Mouse (Mus musculus): ENCODE results near the gene Izumo4. TPM values are rescaled to one million over a fixed set of nuclear protein-coding genes. Genes with fewer than 3 reads are reported as not detected.

The Izumo4 gene
- polyA plus RNA-seq, 2 experiments: 15.9 to 66.1 TPM

- peaks cover 22% of the 10 kb centered on the region for H3K4me1 ChIP-seq (ENCODE audit: control insufficient read depth, insufficient read depth, low read length)
- no peaks in the 10 kb centered on the region for H3K27me3 ChIP-seq (ENCODE audit: control insufficient read depth, insufficient read depth, low read length)
- H3K36me3 ChIP-seq (ENCODE audit: control insufficient read depth, insufficient read depth, low read length): 0 out of 2 replicates have a peak, but pooled peaks cover 11% of the 10 kb centered on the region
- H3K9me3 ChIP-seq (ENCODE audit: control insufficient read depth, low read length): no peaks in the 10 kb centered on the region
- ATAC-seq (ENCODE audit: low FRiP score, low read depth) (peak; percentile 88), DNase-seq (ENCODE audit: low spot score) (peak; percentile 97)
- H3K9ac ChIP-seq (ENCODE audit: low read depth, low read length, severe bottlenecking): peak overlapping the region; percentile 90
- peak overlapping the region; percentile 93 for H3K4me3 ChIP-seq (replicated peaks; ENCODE audit: low read length)
- H3K4me2 ChIP-seq (replicated peaks; ENCODE audit: low read depth, low read length, severe bottlenecking): peak overlapping the region; percentile 88
- peak overlapping the region; percentile 77 for H3K27ac ChIP-seq (replicated peaks; ENCODE audit: low read depth, low read length)
- no peak; the same call in 1 of the 2 replicates for TF ChIP-seq POLR2A (IDR thresholded peaks at IDR 0.05; ENCODE audit: borderline replicate concordance, extremely low read depth, insufficient read depth, insufficient read length)
- under 1% methylated on average over 54 of the region's 72 CpGs for WGBS
Observed at GRCm38 (mm10) chr10:80656130-80656862, 45.7 kb upstream of the Izumo4 start.

- peak within 1 kb of the TSS; percentile 93 for H3K4me3 ChIP-seq (replicated peaks; ENCODE audit: low read length)
- no peak for ATAC-seq (ENCODE audit: low FRiP score, low read depth)
Observed at GRCm38 (mm10) chr10:80656863-80657623, 44.9 kb upstream of the Izumo4 start, which contains the start of gene Btbd2. TSS of gene Btbd2 (minus strand) at chr10:80657071.

GRCm38 (mm10) chr10:80658194-80658840, 43.7 kb upstream of the Izumo4 start:
- ATAC-seq (ENCODE audit: low FRiP score, low read depth): no peak
- 0 out of 2 replicates have a peak, but pooled peaks cover under 1% of the 10 kb centered on the region for H3K36me3 ChIP-seq (ENCODE audit: control insufficient read depth, insufficient read depth, low read length)
- no peak overlapping the region for H3K27ac ChIP-seq (replicated peaks; ENCODE audit: low read depth, low read length)
- no peak overlapping the region for H3K4me2 ChIP-seq (replicated peaks; ENCODE audit: low read depth, low read length, severe bottlenecking)
- DNase-seq (ENCODE audit: low spot score): no peak
- H3K9ac ChIP-seq (ENCODE audit: low read depth, low read length, severe bottlenecking): no peak overlapping the region
- H3K4me3 ChIP-seq (replicated peaks; ENCODE audit: low read length): no peak overlapping the region; the same call in 1 of the 2 replicates
- no peaks in the 10 kb centered on the region for H3K27me3 ChIP-seq (ENCODE audit: control insufficient read depth, insufficient read depth, low read length)
- H3K4me1 ChIP-seq (ENCODE audit: control insufficient read depth, insufficient read depth, low read length): peaks cover 22% of the 10 kb centered on the region
- WGBS: 75% methylated on average over 14 of the region's 14 CpGs
- H3K9me3 ChIP-seq (ENCODE audit: control insufficient read depth, low read length): no peaks in the 10 kb centered on the region
- no peak for TF ChIP-seq POLR2A (IDR thresholded peaks at IDR 0.05; ENCODE audit: borderline replicate concordance, extremely low read depth, insufficient read depth, insufficient read length)

More at GRCm38 (mm10) chr10:80656863-80657623, 44.9 kb upstream of the Izumo4 start, which contains the start of gene Btbd2:
- H3K4me2 ChIP-seq (replicated peaks; ENCODE audit: low read depth, low read length, severe bottlenecking): peak within 1 kb of the TSS; percentile 88
- H3K4me1 ChIP-seq (ENCODE audit: control insufficient read depth, insufficient read depth, low read length): peaks cover 22% of the 10 kb centered on the region
- peak within 1 kb of the TSS; percentile 90 for H3K9ac ChIP-seq (ENCODE audit: low read depth, low read length, severe bottlenecking)
- no peaks in the 10 kb centered on the region for H3K27me3 ChIP-seq (ENCODE audit: control insufficient read depth, insufficient read depth, low read length)
- H3K27ac ChIP-seq (replicated peaks; ENCODE audit: low read depth, low read length): peak within 1 kb of the TSS; percentile 77
- TF ChIP-seq POLR2A (IDR thresholded peaks at IDR 0.05; ENCODE audit: borderline replicate concordance, extremely low read depth, insufficient read depth, insufficient read length): no peak
- WGBS: 18% methylated on average over 15 of the region's 15 CpGs
- 0 out of 2 replicates have a peak, but pooled peaks cover 11% of the 10 kb centered on the region for H3K36me3 ChIP-seq (ENCODE audit: control insufficient read depth, insufficient read depth, low read length)
- no peaks in the 10 kb centered on the region for H3K9me3 ChIP-seq (ENCODE audit: control insufficient read depth, low read length)
- DNase-seq (ENCODE audit: low spot score): no peak

- Histone ChIP-seq H3K4me1 (ENCODE audit: control insufficient read depth, insufficient read depth, low read length) (peaks cover 19% of the 10 kb centered on the region), H3K9ac (ENCODE audit: low read depth, low read length, severe bottlenecking) (no peak overlapping the region), H3K27ac (replicated peaks; ENCODE audit: low read depth, low read length) (no peak overlapping the region), H3K4me3 (replicated peaks; ENCODE audit: low read length) (no peak overlapping the region), H3K4me2 (replicated peaks; ENCODE audit: low read depth, low read length, severe bottlenecking) (no peak overlapping the region), H3K9me3 (ENCODE audit: control insufficient read depth, low read length) (no peaks in the 10 kb centered on the region), H3K36me3 (ENCODE audit: control insufficient read depth, insufficient read depth, low read length) (no peaks in the 10 kb centered on the region), H3K27me3 (ENCODE audit: control insufficient read depth, insufficient read depth, low read length) (no peaks in the 10 kb centered on the region)
- TF ChIP-seq POLR2A (IDR thresholded peaks at IDR 0.05; ENCODE audit: borderline replicate concordance, extremely low read depth, insufficient read depth, insufficient read length): no peak
- whole genome bisulfite sequencing: 67% methylated on average over 4 of the region's 4 CpGs
- ATAC-seq (ENCODE audit: low FRiP score, low read depth) (no peak), DNase-seq (ENCODE audit: low spot score) (no peak)
Observed at GRCm38 (mm10) chr10:80658841-80659202, 43.2 kb upstream of the Izumo4 start.

- no peak overlapping the region for H3K4me3 ChIP-seq (replicated peaks; ENCODE audit: low read length)
- H3K27me3 ChIP-seq (ENCODE audit: control insufficient read depth, insufficient read depth, low read length): no peaks in the 10 kb centered on the region
- peak; percentile 82 for DNase-seq (ENCODE audit: low spot score)
- WGBS: 15% methylated on average over 10 of the region's 10 CpGs
- H3K4me1 ChIP-seq (ENCODE audit: control insufficient read depth, insufficient read depth, low read length): peaks cover 18% of the 10 kb centered on the region
- TF ChIP-seq POLR2A (IDR thresholded peaks at IDR 0.05; ENCODE audit: borderline replicate concordance, extremely low read depth, insufficient read depth, insufficient read length): no peak
- H3K9me3 ChIP-seq (ENCODE audit: control insufficient read depth, low read length): no peaks in the 10 kb centered on the region
- H3K4me2 ChIP-seq (replicated peaks; ENCODE audit: low read depth, low read length, severe bottlenecking): no peak overlapping the region
- no peak overlapping the region for H3K9ac ChIP-seq (ENCODE audit: low read depth, low read length, severe bottlenecking)
- H3K27ac ChIP-seq (replicated peaks; ENCODE audit: low read depth, low read length): no peak overlapping the region
- ATAC-seq (ENCODE audit: low FRiP score, low read depth): no peak
- H3K36me3 ChIP-seq (ENCODE audit: control insufficient read depth, insufficient read depth, low read length): no peaks in the 10 kb centered on the region
Observed at GRCm38 (mm10) chr10:80659213-80659612, 42.8 kb upstream of the Izumo4 start.
